28 mouse cellular contexts compared by ENCODE assay signal in genomic region chr6:59365300-59365699, GRCm38 (mm10).
A peak's percentile ranks its signal among the peaks of the same experiment; 100 is the strongest.
DNase-seq lines count a peak whose midpoint lies in the region; ATAC-seq and TF ChIP-seq lines count a peak whose summit lies in the region.
"Had no signal": no experiment of that assay in that cellular context is flagged by ENCODE, and none has a peak within 500 bp of the region (broad histone marks: within the 10 kb centered on the region; RNA-seq: fewer than 3 reads in every experiment).

No protein-coding gene starts in this region.

- H3K9ac ChIP-seq in heart, embryonic 12.5 days: no peak overlapping the region
- H3K9ac ChIP-seq in heart, postnatal 0 days (replicated peaks; ENCODE audit: low read depth, low read length): no peak overlapping the region
- H3K9ac ChIP-seq: forebrain, postnatal 0 days; hindbrain, embryonic 13.5 days; intestine, embryonic 15.5 days had no signal

- no peak for TF ChIP-seq CTCF in heart, postnatal 0 days (IDR thresholded peaks at IDR 0.05; ENCODE audit: low read depth)

- H3K4me3 ChIP-seq in heart, embryonic 12.5 days: no peak overlapping the region
- no peak overlapping the region for H3K4me3 ChIP-seq in heart, postnatal 0 days (ENCODE audit: low read depth, low read length)
- H3K4me3 ChIP-seq: heart, adult 2 months; hindbrain, embryonic 10.5 days; hindbrain, embryonic 13.5 days; intestine, embryonic 15.5 days had no signal

- H3K9me3 ChIP-seq in heart, embryonic 12.5 days (replicated peaks): no peaks in the 10 kb centered on the region
- no peaks in the 10 kb centered on the region for H3K9me3 ChIP-seq in heart, postnatal 0 days (replicated peaks; ENCODE audit: control insufficient read depth, low read length)
- H3K9me3 ChIP-seq: hindbrain, embryonic 10.5 days; hindbrain, embryonic 13.5 days; intestine, embryonic 15.5 days had no signal

- intact Hi-C loops in heart, postnatal 25 days (cut with DNase I): no loop called here
- intact Hi-C loops in heart, postnatal 14 days (cut with DNase I): no loop called here

- DNase-seq in heart, postnatal 25 days (ENCODE audit: low spot score): no peak
- peak; percentile 6 for DNase-seq in heart, postnatal 0 days (ENCODE audit: low spot score)
- DNase-seq in heart, postnatal 14 days: no peak
- DNase-seq in fibroblast of lung, adult 2 months (ENCODE audit: low read depth): peak; percentile 16
- no peak for DNase-seq in cerebellum, postnatal 14 days
- DNase-seq: adrenal gland, adult 8-10 months; adrenal gland, postnatal 25 days; cerebellum, adult 11 months; cerebellum, adult 2 months; cerebellum, adult 9-11 months; cerebellum, postnatal 36 days; forebrain, postnatal 0 days; gastrocnemius, postnatal 10 days; gastrocnemius, postnatal 36 days; heart, adult 2 months; heart, postnatal 10 days; kidney, adult 11 months; kidney, adult 8-10 months had no signal

- no peak for TF ChIP-seq EP300 in heart, postnatal 0 days (IDR thresholded peaks at IDR 0.05; ENCODE audit: low read depth)

- no peak for ATAC-seq in heart, embryonic 12.5 days (ENCODE audit: insufficient number of reproducible peaks, low FRiP score)
- ATAC-seq in heart, postnatal 0 days (ENCODE audit: insufficient read depth, low read depth): no peak
- ATAC-seq in cerebellum, adult (ENCODE audit: insufficient number of reproducible peaks, low FRiP score, low TSS enrichment): no peak
- ATAC-seq: activated CD4-positive, CD25-positive, alpha-beta regulatory T cell, adult 4 months; CD4-positive, CD25-positive, alpha-beta regulatory T cell, adult 4 months; forebrain, embryonic 14.5 days; forebrain, postnatal 0 days; hindbrain, embryonic 16.5 days; intestine, embryonic 15.5 days had no signal

- H3K36me3 ChIP-seq in heart, embryonic 12.5 days: no peaks in the 10 kb centered on the region
- no peaks in the 10 kb centered on the region for H3K36me3 ChIP-seq in heart, postnatal 0 days (replicated peaks; ENCODE audit: control insufficient read depth, insufficient read depth, low read length)
- H3K36me3 ChIP-seq: hindbrain, embryonic 10.5 days; hindbrain, embryonic 13.5 days; intestine, embryonic 15.5 days had no signal

- H3K27me3 ChIP-seq in heart, embryonic 12.5 days (replicated peaks): no peaks in the 10 kb centered on the region
- H3K27me3 ChIP-seq in heart, postnatal 0 days (ENCODE audit: control insufficient read depth, insufficient read depth, low read length): no peaks in the 10 kb centered on the region
- H3K27me3 ChIP-seq: hindbrain, embryonic 13.5 days; intestine, embryonic 15.5 days had no signal

- peaks cover 10% of the 10 kb centered on the region; the same call in 1 of the 2 replicates for H3K4me1 ChIP-seq in heart, embryonic 12.5 days (replicated peaks)
- H3K4me1 ChIP-seq in heart, postnatal 0 days (ENCODE audit: control insufficient read depth, insufficient read depth): no peaks in the 10 kb centered on the region
- H3K4me1 ChIP-seq: hindbrain, embryonic 10.5 days; hindbrain, embryonic 13.5 days; intestine, embryonic 15.5 days had no signal

- H3K27ac ChIP-seq in heart, embryonic 12.5 days (ENCODE audit: poor library complexity, severe bottlenecking): peak overlapping the region; percentile 45; the same call in 1 of the 2 replicates
- H3K27ac ChIP-seq in heart, postnatal 0 days (ENCODE audit: low read depth): no peak overlapping the region
- H3K27ac ChIP-seq: heart, adult 2 months; hindbrain, embryonic 10.5 days; hindbrain, embryonic 13.5 days; intestine, embryonic 15.5 days had no signal

- H3K4me2 ChIP-seq in heart, embryonic 12.5 days: no peak overlapping the region
- H3K4me2 ChIP-seq in heart, postnatal 0 days (ENCODE audit: low read depth, low read length): no peak overlapping the region
- H3K4me2 ChIP-seq: heart, embryonic 11.5 days; hindbrain, embryonic 13.5 days; intestine, embryonic 15.5 days had no signal

Comparison
In these comparisons a context has a peak if more than half of its experiments do, and no peak if none do; other contexts are left out.
1. DNase-seq: peak in heart, postnatal 0 days (single experiment) and fibroblast of lung, adult 2 months (single experiment); none in heart, postnatal 25 days (single experiment), heart, postnatal 14 days (0 of 2) and cerebellum, postnatal 14 days (0 of 2).